Mouse (Mus musculus) yolk sac, embryonic 10.5 days (tissue): ENCODE results near the gene Midn.

Experiments
- DNase-seq: peaks from one replicate; pipeline ENCODE4 v3.0.0-alpha.2; 2017; ENCODE audit warnings: low spot score

Midn gene

DNA sequence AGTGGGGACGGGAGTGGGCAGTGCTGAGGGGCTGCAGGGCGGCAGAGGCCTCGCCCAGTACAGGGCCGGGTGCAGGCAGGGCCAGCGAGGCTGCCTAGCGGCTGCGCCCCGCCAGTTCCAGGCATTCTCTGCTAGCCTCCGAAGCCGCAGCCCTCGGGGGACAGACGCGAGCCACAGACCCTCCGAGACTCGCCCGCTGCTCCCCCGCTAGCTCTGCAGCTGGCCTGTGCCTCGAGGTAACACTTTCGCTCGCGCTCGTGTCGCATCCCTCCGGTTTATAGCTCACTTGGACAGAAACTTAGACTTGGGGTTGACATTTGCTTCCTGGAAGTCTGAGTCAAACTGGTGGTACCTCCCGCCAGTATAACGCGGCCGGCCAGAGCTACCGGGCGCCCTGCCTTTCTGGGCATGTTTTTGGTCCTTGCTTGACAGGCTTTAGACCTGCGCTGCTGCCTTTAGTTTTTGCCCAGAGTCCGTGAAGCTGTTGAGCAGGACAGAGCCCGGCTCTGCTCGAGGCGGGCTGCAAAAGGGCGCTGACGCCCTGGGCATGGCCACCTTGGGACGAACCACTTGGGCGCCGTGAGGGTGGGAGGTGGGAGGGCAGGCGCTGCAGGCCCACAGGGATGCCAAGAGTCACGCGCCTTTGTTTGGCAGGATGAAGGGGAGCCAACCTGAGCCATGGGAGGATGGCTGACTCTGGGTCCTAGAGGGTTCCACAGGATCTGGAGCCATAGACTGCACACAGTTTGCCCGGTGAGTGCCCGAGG is 23.9 kb downstream of the Midn start:
- DNase-seq = no peak

DNA sequence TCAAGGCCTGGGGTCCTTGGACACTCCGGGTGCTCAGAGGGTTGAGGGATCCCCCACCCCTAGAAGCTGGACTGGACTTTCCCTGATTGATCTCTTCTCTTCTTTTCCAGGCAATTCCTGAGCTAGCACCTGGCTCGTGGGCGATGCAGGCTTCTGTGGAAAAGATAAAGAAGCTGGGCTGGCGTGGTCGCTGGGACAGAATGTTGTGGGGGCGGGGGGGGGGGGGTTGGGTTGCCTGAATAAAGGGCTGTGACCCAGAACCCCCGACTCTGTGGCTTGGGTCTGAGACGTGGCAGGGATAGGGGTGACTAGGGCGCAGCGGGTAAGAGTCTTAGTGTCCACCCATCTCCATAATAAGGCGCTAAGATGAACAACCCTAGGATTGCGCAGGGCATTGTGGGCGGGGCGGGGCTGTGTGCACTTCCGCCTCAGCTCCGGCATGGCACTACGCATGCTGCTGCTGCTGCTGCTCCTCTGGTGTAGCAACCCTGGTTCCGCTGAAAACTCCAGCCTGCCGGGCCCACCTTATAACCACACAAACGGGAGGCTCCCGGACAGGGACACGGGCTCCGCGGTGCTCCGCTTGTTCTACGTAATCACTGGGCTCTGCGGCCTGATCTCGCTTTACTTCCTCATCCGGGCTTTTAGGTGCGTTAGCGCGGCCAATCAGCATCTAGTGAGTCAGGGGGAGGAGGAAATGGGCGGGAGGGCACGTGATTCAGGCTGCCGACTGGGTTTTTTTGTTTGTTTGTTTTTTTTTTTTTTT is 24.6 kb downstream of the Midn start, which contains the start of gene 1600002K03Rik:
TSS of gene 1600002K03Rik (plus strand) at position 418 of the 766 bp plus-strand sequence.
- DNase-seq = peak; percentile 95

DNA sequence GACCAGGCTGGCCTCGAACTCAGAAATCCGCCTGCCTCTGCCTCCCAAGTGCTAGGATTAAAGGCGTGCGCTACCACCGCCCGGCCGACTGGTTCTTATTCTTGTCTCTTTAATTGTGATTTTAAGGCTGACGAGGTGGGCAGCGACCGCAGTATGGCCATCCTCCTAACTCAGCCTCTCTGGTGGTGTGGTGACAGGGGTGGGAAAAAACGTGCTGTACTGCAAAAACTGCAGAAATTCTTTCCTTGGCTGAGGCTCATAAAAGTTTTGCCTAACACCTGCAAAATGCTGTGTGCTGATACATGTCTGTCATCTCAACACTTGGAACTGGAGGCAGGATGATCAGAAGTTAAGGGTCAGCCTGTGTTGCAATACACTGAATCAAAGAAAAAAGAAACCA is 25.3 kb downstream of the Midn start:
- no peak for DNase-seq

DNA sequence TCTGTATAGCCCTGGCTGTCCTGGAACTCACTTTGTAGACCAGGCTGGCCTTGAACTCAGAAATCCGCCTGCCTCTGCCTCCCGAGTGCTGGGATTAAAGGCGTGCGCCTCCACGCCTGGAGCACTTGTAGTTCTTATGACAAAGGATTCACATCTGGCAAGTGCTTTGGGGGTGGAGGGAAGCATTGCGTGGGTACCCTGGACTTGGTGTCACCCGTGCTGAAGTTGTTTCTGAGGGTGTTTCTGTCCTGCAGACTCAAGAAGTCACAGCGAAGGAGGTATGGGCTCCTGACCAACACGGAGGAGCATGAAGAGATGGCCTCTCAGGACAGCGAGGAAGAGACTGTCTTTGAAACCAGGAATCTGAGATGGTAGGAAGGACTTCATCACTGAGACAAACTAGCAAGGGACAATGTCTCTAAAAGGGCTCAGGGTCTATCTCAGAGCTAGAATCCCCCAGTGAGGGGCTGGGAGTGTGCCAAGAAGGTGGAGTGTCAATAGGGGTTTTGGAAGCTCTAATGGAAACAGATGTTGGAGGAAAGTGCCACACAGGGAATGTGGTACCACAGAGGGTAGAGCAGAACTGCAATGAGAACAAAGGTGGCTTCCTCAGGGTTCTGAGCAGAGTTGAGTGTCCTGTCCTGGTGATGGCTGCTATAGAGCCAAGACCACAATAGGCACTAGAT is 26.0 kb downstream of the Midn start:
- no peak for DNase-seq

DNA sequence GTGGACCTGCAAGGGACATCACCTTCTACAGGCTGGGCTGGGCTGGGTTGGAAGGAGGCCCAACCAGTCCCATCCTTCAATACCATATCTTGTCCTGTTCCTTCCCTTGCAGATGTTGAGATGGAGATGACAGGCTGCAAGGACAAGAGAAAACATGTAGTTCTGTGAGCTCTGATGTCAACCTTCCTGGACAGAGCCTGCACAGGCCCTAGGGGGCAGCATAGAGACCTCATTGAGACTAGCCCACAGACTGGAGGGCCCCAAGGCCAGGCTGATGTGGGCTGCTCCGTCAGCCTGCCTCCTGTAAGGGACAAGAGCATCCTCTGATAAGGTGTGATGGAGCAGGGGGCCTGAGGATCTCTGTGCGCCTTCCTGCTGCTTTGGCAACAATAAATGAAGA is 26.6 kb downstream of the Midn start:
- no peak for DNase-seq

DNA sequence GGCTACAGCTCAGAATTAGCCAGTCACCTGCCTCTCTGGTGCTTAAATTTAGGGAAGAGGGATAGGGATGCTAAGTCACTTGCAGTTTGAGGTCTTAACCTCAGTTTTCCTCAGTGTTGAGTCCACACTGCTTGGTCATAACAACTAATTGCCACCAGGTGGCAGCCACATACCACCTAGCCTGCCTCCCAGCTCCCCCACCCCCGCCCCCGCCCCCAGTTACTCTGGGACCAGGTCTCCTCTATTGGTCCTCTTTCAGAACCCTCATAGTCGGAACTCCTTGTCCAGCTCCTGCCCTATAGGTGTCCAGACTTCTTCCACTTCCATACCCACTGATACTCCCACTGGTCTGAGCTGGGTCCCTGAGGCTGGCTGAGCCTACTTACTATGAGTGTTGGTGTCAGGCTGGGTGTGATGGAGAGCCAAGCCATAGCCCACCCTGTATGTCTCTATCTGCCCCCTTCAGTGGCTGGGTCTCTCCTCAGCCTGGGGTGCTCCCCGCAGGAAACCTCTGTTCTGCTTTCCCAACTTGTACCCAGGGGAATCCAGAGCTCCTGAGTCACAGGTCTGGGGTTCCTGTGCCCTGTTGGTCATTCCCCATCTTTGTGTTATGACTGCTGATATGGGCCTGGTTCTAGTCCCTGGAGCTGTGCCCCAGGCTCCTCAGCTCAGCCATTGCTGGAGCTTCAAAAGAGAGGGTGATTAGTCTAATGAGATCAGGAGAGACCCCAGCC is 27.6 kb downstream of the Midn start:
- no peak for DNase-seq

DNA sequence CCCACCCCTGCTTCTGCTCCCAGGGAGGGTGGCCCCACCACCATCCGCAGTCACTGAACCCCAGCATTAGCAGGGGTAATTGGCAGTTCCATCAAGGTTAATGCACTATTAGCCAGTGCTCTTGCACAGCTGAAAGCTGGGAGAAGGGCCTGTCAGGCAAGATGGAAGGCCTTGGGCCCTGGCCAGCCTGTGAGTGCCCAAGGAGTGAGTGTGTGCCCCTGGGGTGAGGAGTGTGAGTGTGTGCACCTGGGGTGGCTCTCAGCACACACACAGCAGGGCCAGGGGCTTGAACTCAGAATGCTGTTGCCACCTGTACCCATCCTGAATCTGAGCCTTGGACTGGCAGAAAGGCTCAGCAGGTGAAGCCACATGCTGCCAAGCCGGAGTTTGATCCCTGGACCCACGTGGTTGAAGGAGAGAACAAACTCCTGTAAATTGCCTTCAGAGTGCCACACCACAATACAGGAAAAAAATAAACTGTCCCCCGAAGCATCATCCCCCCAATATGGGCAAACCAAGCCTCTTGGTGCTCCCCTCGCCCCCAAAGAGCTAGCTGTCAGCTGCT is 28.3 kb downstream of the Midn start:
- no peak for DNase-seq

DNA sequence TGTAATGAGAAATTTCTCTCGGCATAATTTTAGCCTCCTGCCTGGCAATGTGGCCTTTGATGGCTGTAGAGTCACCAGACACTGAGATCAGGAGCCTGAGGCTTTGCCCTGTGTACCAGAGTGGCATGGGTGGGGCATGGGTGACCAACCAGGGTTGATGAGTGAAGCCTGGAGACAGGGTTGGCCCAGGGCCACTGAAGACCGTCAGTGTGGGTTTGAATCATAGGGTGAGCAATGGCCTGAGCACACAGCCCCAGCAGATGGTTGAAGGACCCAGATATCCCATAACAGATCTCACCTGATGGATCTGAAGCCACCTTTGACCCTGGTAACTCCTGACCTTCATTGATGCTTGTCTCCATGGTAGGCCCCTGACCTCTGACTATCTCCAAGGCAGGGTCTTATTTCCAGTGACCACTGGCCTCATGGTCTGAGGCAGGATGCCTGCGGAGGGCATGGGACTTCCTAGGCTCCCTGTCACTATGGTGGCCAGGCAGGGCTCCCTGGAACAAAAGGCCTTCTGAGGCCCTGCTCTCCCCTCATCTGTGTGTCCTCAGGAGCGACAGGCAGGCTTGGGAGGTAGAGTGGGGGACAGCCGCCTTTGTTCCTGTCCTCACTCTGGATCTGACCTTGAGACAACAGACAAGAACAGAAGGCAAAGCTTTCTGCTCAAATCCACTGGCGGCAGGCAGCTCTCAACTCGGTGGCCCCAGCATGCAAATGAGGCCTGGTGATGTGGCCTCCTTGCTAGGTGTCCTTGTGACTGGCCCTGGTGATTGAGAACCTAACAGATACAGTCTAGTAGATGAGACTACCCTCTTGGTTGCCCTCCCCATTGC is 29.6 kb downstream of the Midn start:
- no peak for DNase-seq

DNA sequence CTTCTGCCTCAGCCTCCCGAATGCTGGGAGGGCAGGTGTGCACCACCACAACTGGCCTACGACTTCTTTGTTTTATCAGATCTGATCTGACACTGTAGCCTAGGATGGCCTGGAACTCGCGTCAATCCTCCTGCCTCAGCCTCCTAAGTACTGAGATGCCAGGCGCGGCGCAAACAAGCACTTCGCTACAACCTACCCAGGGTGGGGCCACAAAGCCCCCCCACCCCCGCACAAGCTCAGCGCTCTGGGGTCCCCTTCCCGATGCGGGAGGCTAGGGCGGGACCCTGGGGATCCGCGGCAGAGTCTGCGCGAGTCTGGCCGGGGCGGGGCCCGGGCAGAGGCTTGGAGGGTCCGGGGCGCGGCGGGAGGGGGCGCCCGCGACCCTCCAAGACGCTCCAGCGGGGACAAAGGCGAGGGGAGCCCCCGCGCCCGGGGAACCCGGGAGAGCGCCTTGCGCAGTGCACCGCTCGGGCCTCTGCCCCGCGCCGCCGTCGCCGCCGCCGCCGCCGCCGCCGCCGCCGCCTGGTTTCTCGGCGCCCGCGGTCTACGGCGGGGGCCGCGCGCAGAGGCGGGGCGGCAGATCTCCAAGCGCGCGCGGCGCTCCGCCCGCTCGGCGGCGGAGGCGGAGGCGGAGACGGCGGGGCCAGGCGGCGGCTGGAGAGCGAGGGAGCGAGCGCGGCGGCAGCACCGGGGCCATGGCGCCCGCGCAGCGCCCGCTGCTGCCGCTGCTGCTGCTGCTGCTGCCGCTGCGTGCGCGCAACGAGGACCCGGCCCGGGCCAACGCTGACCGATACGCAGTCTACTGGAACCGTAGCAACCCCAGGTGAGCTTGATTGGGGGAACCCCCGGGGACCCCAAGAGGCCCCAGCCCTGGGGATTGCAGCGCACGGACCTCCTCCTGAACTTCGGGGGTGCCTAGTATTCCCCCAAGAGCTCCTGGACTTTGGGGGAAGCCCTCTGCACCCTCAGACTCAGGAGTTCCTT is 31.3 kb downstream of the Midn start, which contains the start of gene Efna2:
TSS of gene Efna2 (plus strand) at position 415 of the 984 bp plus-strand sequence.
- no peak for DNase-seq

DNA sequence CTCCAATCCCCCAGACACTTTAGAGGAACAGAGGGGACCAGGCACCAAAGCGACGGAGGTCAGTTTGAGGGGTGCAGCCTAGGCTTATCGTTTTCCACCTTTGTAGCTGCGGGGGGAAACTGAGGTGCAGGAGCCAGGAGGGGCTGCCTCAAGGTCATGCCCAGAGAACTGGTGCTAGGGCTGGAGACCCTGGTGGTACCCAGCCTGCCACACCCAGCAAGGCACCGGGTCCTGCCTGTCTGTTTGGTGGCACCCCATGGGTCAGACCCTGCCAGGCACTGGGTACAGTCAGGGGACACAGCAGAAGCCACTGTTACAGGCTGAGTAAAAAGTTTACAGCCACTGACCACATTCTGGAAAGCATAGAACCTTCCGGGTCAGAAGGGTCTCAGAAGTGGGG is 32.2 kb downstream of the Midn start:
- no peak for DNase-seq

DNA sequence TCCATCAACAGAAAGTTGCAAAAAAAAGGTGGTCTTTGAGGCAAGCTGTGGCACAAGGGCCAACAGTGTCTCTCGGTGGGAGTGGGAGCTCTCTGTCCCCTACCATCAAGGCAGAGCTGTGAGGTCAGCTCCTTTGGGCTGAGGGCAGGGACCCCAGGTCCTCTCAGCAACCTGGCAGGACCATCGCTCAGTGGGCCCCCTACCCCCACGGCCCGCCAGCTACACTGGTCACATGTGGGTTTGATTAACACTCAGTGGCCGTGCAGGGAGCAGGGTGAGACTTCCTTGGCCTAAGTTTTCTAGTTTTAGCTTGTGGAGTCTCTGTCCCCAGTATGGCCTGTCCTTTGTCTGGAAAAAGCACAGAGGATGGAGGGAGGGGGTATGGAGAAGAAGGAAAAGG is 32.8 kb downstream of the Midn start:
- DNase-seq = no peak

DNA sequence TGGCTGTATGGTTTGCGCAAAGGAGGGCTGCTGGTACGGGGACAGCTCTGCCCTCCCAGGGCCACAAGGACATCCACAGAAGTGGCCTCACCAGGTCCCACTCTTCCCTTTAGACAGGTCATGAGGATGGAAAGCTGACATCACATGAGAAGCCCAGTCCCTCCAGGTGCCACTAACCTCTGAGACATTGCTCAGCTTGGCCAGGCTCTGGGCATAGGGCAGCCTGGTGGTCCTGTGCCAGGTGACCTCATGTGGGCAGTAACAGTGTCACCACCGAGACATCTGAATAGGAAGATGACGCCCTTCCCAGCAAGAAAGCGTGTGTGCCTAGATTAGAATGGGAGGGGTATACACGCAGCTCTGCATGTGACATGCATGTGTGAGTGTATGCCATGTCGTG is 34.5 kb downstream of the Midn start:
- no peak for DNase-seq

DNA sequence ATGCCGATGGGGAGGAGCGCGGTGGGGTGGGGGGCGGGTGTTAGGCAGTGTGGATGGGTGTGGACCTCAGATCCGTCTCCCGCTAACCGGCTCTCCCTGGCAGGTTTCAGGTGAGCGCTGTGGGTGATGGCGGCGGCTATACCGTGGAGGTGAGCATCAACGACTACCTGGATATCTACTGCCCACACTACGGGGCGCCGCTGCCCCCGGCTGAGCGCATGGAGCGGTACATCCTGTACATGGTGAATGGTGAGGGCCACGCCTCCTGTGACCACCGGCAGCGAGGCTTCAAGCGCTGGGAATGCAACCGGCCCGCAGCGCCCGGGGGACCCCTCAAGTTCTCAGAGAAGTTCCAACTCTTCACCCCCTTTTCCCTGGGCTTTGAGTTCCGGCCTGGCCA is 38.6 kb downstream of the Midn start:
- DNase-seq = no peak

DNA sequence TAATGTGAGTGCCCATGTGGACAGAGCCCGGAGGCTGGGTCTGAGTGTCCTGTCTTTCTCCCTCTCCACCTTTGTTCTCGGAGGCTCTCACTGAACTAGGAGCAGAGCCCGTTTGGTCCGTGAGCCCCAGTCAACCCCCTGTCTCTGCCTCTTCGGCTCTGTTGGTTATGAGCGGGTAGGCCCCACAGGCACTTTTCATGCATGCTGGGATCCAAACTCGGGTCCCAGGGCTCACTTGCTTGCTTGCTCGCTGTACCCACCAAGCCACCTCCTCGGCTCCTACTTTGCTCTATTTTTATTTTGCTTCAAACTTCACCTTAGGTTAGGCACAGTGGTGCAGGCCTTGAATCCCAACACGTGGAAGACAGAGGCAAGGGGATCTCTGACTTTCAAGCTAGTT is 39.7 kb downstream of the Midn start:
- DNase-seq = no peak

DNA sequence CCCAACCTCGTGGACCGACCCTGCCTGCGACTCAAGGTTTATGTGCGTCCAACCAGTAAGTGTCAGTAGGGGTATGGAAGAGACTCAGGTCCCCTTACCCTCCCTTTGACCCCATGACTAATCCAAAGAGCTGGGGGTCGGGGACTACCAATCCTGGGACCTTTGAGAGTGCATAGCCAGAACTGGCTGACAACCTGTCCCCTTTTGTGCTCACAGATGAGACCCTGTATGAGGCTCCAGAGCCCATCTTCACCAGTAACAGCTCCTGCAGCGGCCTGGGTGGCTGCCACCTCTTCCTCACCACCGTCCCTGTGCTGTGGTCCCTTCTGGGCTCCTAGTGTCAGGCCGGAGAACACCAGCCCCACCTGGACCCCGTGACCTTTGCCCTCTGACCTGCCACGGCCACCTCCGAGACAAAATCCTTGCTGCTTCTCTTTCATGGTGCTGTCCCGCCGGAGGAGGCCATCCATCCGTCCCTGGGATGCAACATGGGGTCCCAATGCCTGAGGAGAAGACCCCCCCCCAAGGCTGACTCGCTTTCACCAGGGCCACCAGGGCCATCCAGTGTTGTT is 40.5 kb downstream of the Midn start:
- DNase-seq = no peak

DNA sequence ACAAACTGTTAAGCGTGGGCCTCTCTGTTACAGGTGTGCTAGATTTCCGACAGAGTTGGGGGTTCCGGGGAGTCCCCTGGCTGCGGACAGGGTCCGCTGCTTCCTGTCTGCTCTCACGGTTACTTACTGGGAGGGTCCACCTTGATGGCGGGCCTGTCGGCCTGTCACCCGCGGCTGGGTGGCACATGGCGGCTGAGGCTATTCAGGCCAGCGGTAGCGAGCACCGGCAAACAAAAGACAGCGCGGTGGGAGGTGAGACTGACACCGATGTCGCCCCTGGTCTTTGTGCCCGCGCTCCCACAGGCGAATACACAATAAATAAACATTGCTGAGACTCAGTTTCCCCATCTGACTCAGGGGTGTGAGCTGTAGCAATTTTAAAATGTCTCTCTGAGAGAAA is 41.9 kb downstream of the Midn start:
- DNase-seq = no peak

DNA sequence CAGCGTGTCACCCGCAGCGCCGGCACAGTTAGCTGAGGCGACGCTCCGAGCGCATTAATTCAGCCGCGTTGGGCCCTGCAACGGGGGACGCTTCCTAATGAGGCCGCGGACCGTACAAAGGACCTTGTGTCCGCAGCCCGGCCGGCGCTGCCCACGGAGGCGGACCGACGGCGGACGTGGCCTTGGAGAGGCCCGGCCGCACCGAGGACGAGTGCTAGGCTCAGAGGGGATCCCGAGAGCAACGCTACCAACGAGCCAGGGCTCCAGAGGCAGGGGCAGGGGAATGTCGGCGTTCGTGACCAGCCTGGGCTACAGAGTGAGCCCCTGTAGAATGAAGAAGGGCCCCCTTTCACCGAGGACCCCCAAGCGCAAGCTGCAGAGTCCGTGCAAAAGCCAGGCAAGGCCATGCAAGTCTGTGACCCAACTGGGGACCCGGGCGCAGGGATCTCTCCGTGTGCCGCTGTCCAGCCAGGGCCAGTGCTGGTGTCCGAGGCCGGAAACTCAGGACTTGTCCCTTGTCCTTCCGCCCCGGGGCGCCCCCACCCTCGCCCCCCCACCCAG is 42.5 kb downstream of the Midn start:
- DNase-seq = peak; percentile 66

DNA sequence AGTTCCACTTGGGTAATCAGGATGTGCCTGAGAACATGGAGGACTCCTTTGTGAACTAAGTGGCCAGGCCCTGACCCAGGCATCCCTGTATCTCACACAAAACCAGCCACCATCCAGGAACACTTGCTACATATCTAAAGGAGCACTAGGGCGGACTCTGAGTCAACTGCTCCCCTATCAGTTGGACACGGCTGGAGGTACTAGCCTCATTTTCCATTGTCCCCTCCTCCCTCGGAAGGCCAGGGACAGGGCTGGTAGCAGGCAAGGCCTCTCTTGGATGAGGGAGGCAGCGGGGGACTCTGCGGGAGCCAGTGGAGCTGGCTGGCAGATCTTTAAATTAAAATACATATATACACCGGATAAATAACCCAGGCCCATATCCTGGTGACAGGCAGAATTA is 45.9 kb downstream of the Midn start:
- no peak for DNase-seq

DNA sequence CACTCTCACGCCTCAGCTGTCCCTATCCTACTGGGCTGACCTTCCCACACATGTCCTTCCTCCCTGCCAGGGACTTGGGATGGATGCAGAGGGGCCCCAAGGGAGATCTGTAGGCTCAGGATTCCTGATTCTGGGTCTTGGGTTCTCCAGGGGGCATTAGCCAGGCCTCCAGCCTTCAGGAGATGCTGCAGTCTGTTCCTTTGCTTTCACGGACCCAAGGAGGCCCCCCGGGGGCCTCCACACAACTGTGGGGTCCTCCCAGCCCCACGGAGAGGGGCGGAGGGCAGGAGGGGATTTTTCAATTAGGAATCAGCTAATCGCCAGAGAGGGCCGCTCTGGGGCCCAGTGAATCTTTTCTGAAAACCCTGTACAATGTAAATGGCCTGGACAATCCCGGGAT is 46.4 kb downstream of the Midn start:
- no peak for DNase-seq
